Mouse (Mus musculus) thymus, postnatal 36 days (tissue): ENCODE data around the gene Gm21883.
"Not testable (repeated sequence)": the region's sequence is repeated elsewhere in the genome, so short reads cannot be mapped to it uniquely, and the experiment has no call there.

Experiments
- DNase-seq, 2 experiments: peaks; one replicate each; pipeline ENCODE4 v3.0.0; 2022; ENCODE audit warnings: mixed read lengths in 2 of 2

Gm21883 gene

DNA sequence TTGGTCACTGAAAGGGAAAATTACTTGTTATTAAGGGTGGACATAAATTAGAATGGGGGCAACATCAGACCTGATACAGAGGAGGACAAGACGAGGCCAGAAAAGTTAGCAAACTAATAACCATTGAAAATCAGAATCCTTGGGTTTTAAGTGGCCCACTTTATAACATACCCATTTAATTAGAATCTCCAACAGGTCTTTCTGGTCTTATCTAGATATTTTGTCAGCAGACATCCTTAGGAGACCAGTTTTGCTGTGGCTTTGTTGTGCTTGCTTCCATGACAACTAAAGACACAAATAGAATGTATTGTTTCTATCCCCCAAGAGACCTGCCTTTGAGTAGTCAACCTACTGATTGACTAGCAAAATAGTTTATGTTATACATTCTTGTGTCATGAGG is at the start of gene Gm21883:
Gene Gm21883, minus strand, starts transcription at position 101 of the 400 bp plus-strand sequence.
- not testable (repeated sequence) for DNase-seq

DNA sequence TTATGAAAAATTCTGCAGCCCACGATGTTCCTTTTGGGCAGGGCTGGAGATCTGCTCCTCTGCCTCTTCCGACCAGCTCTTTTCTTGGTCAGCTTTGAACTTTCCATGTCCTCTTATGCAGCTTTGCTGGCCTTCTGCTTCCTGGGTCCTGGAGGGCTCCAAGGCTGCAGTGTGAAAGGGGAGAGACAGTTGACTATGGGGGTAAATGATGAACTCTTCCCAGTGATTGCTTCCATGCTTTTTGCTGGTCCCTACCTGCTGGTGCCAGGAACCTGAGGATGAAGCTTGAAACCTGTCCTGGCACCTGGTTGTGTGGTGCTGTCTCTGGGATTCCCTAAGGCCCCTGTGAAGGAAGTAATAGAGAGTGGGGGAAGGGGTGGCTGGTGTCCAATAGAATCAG is 44.7 kb upstream of the Gm21883 start, which contains the start of gene Spin2e:
Gene Spin2e, minus strand, starts transcription at position 101 of the 400 bp plus-strand sequence.
- not testable (repeated sequence) for DNase-seq
